Mouse (Mus musculus): Measurements from ENCODE around the gene Zfp87. TPM values are rescaled to one million over a fixed set of nuclear protein-coding genes. Genes with fewer than 3 reads are reported as not detected.

Zfp87 gene
- polyA plus RNA-seq (2015; fragmentation: Nextera tagmentation; extraction: Ambion mirVana): 36.8 and 39.6 TPM in 2 replicates

DNA sequence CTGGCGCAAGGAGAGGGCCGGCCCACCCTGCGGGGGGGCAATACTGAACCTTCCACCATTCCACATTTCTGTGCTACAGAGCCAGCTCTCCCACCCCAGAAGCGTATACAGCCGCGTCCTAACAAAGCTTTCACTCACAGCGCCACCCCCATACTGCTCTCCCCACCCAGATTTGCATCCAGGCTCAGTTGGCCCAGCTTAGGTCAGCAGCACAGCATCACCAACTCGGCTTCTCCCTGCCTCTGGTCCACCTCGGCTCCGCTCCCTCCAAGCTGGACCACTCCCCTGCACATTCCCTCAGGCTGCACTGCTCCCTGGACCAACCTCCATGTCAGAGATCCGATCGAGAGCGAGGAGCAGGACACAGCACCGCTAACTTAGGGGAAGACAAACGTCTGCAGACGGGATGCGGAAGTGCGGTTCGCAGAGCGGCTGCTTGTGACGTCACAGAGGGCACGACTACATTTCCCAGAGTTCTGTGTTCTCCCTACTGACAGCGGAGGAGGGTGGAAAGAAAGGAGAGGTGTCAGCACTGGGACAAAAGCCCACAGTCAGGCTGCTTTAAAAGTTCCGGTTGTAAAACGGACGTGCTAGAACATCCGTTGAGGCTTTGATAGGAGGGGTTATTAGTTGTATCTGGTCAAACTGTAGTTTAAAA is at the start of gene Zfp87, which contains the start of gene Gm26965:
TSS of gene Zfp87 (minus strand) at position 425 of the 658 bp plus-strand sequence.
TSS of gene Gm26965 (minus strand) at position 399 of the 658 bp plus-strand sequence.
- Histone ChIP-seq H3K4me3 (peak within 1 kb of the TSS; percentile 78), H3K27me3 (replicated peaks) (no peaks in the 10 kb centered on the region), H3K9ac (peak within 1 kb of the TSS; percentile 79), H3K9me3 (no peaks in the 10 kb centered on the region), H3K4me1 (peaks cover 26% of the 10 kb centered on the region), H3K4me2 (peak within 1 kb of the TSS; percentile 95), H3K27ac (peak within 1 kb of the TSS; percentile 82), H3K36me3 (replicated peaks) (peaks cover 8% of the 10 kb centered on the region; the same call in 1 of the 2 replicates)
- under 1% methylated on average over 27 of the region's 27 CpGs for WGBS
- peak; percentile 99 for ATAC-seq (replicated peaks)

DNA sequence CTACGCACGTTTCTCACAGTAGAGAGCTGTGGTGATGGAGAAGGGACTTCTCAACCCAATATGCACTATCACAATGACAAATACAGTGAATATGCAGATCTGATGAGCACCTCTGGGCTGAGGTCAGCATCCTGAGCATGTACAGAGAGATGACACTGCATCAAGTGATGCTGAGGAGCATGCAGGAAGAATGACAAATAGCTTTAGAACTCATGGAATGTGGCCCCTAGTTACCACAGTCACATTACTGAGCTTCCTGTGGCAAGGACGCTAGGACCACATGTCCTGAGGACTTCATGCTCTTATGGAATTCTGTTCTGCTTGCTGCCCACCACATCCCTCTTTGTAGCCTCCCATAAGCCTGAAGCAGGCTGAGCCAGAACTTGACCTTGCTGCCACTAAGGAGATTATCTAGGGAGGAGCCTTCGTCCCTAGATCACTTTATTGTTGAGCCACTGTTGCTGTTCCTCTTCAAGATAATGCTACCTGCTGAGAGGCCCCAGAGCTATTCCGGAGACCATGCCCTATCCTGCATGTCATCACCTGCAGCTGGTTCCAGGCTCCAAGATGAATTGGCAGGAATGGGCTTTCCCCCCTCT is 46.7 kb upstream of the Zfp87 start:
- whole genome bisulfite sequencing: 66% methylated on average over 5 of the region's 5 CpGs

DNA sequence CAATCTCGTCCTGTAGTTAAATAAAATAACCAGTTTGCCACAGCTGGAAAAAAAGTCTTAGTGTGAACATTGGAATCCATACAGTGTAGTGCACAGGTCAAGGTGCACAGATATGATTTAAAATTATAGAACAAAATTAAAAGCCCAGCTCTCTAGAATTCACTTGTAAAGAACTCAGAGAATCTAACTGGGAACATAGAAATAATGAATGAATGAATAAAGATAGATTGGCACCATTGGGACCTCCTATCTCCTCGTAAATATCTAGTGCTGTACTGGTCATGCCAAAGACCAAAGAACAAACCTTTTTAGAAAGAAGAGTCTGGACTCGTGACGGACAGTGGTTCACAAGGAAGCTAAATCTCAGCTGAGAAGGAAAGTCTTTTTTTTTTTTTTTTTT is 27.8 kb upstream of the Zfp87 start, which contains the start of gene Zfp748:
TSS of gene Zfp748 (minus strand) at position 101 of the 400 bp plus-strand sequence.
- H3K27me3 ChIP-seq (replicated peaks): no peaks in the 10 kb centered on the region
- no peaks in the 10 kb centered on the region for H3K9me3 ChIP-seq
- H3K4me2 ChIP-seq: peak within 1 kb of the TSS; percentile 73
- 73% methylated on average over 4 of the region's 4 CpGs for WGBS
- H3K36me3 ChIP-seq (replicated peaks): no peaks in the 10 kb centered on the region
- peaks cover 20% of the 10 kb centered on the region for H3K4me1 ChIP-seq
- H3K27ac ChIP-seq: peak within 1 kb of the TSS; percentile 85
- ATAC-seq (replicated peaks): peak; percentile 24; the same call in 1 of the 2 replicates
- peak within 1 kb of the TSS; percentile 69 for H3K9ac ChIP-seq
- peak within 1 kb of the TSS; percentile 64 for H3K4me3 ChIP-seq

More for the DNA sequence above, 46.7 kb upstream of the Zfp87 start:
- no peaks in the 10 kb centered on the region for H3K4me1 ChIP-seq
- no peak overlapping the region for H3K9ac ChIP-seq
- no peaks in the 10 kb centered on the region for H3K27me3 ChIP-seq (replicated peaks)
- ATAC-seq (replicated peaks): no peak
- no peak overlapping the region for H3K4me3 ChIP-seq
- H3K27ac ChIP-seq: no peak overlapping the region
- H3K4me2 ChIP-seq: no peak overlapping the region
- H3K9me3 ChIP-seq: no peaks in the 10 kb centered on the region
- H3K36me3 ChIP-seq (replicated peaks): no peaks in the 10 kb centered on the region

DNA sequence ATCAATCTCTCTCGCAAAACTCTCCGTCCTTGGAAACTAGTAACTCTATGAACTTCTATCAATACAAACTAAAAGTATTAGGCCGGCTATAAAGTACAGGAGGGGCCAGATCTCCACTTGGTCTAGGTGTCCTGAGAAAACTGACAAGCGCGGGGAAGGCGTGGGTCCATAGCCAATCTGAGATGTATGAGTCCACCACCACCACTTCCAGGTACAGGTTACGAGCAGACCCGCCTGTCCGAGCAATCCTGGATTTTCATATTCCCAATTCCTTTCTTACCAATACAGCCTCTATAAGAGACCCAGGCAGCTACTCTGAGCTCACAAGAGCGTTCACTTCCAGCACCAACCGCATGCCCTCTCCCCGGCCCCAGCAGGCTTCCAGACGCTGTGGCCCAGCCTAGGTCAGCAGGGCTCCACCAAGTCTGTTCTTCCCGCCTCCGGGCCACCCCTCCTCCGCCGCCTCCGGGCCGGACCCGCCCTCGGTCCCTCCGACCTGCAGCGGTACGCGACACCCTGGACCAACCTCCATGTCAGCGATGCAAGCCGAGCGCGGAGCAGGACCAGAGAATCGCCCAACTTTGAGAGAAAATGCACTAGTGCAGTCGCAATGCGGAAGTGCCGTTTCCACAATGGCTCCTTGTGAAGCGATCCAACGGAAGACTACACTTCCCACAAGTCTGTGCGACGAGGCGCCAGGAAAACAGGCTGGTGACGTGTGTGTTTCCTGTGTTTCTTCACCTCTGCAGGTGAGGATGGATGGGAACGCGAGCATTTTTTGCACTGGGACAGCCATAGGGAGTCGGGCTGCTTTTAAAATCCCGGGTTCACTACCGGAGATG is 26.7 kb upstream of the Zfp87 start:
- Histone ChIP-seq H3K4me3 (peak overlapping the region; percentile 64), H3K4me2 (peak overlapping the region; percentile 73), H3K36me3 (replicated peaks) (no peaks in the 10 kb centered on the region), H3K9ac (peak overlapping the region; percentile 69), H3K27me3 (replicated peaks) (no peaks in the 10 kb centered on the region), H3K9me3 (no peaks in the 10 kb centered on the region), H3K27ac (peak overlapping the region; percentile 85), H3K4me1 (peaks cover 20% of the 10 kb centered on the region)
- ATAC-seq (replicated peaks): peak; percentile 99
- under 1% methylated on average over 44 of the region's 44 CpGs for WGBS

DNA sequence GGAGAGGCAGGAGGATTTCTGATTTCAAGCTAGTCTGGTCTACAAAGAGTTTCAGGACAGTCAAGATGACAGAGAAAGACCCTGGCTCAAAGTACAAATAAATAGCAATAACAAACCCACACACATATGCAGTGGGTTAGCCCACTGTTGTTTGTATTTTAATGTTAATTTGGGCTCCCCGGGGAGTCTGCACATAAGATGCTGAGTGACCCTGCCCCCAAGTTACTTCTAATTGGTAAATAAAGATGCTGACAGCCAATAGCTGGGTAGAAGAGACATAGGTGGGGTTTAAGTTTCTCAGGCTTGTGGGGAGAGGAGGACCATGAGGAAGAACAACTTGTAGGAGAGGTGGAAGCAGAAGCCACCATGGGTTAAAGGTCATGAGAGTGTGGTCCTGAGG is 20.0 kb upstream of the Zfp87 start:
- H3K4me1 ChIP-seq: 0 out of 2 replicates have a peak, but pooled peaks cover under 1% of the 10 kb centered on the region
- H3K4me3 ChIP-seq: no peak overlapping the region
- H3K9ac ChIP-seq: no peak overlapping the region
- no peaks in the 10 kb centered on the region for H3K27me3 ChIP-seq (replicated peaks)
- WGBS: 89% methylated on average over 1 of the region's 1 CpGs
- no peak overlapping the region for H3K27ac ChIP-seq
- H3K4me2 ChIP-seq: no peak overlapping the region
- ATAC-seq (replicated peaks): no peak
- peaks cover 39% of the 10 kb centered on the region for H3K36me3 ChIP-seq (replicated peaks)
- H3K9me3 ChIP-seq: no peaks in the 10 kb centered on the region

DNA sequence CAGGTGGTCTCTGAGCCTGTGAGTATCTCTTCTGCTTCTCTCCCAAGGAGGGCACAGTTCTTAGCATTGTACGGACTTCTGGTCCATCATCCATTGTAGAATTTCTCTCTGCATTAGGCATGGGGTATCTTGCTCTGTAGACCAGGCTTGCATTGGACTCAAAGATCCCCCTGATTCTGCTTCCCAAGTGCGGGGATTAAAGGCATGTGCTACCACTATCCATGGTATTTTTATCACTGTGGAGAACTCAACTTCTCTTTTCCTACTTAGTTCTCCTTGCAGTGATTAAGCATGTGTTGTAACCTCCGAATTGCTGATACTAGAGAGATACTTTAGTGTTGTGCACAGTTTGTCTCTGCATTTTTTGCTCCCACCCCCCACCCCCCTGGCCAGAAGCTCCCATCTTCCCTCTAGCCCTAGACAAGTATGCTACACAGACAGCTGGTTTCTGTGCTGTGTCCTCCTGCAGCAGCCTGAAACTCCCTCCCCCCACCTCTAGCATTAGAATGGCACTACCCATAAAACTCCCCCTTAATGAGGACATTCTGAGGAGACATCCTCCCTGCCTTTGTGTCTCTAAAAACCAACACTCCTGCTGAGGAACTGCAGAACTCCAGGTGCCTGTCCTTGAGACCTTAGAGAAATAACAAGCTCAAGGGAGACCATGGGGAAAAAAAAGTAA is 1.2 kb upstream of the Zfp87 start:
- 70% methylated on average over 3 of the region's 3 CpGs for WGBS
- H3K27me3 ChIP-seq (replicated peaks): no peaks in the 10 kb centered on the region
- no peak overlapping the region for H3K9ac ChIP-seq
- H3K9me3 ChIP-seq: no peaks in the 10 kb centered on the region
- ATAC-seq (replicated peaks): no peak
- no peaks in the 10 kb centered on the region for H3K36me3 ChIP-seq (replicated peaks)
- no peak overlapping the region for H3K4me3 ChIP-seq
- no peak overlapping the region for H3K27ac ChIP-seq
- no peak overlapping the region for H3K4me2 ChIP-seq
- peaks cover 26% of the 10 kb centered on the region for H3K4me1 ChIP-seq

DNA sequence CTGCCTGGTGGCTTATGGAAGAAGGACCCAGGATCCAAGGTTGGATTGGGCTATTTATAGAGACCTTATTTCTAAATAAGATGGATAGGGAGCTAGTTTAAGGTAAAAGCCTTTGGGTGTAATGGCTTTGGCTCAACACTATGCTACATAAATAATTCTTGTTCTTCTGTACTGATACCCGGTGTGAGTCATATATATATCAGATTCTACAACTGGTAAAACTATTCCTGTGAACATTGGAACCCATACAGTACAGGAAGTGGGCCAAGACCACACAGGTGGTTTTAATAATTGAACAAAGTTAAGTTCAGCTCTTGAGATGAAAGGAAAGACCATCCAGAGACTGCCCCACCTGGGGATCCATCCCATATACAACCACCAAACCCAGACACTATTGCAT is 25.1 kb downstream of the Zfp87 start:
- Histone ChIP-seq H3K4me2 (no peak overlapping the region), H3K27me3 (replicated peaks) (0 out of 2 replicates have a peak, but pooled peaks cover 2% of the 10 kb centered on the region), H3K4me1 (peaks cover 9% of the 10 kb centered on the region), H3K27ac (peak overlapping the region; percentile 16; the same call in 1 of the 2 replicates), H3K4me3 (no peak overlapping the region), H3K36me3 (replicated peaks) (no peaks in the 10 kb centered on the region), H3K9me3 (no peaks in the 10 kb centered on the region), H3K9ac (no peak overlapping the region)
- 85% methylated on average over 1 of the region's 1 CpGs for WGBS
- peak; percentile 62 for ATAC-seq (replicated peaks)

DNA sequence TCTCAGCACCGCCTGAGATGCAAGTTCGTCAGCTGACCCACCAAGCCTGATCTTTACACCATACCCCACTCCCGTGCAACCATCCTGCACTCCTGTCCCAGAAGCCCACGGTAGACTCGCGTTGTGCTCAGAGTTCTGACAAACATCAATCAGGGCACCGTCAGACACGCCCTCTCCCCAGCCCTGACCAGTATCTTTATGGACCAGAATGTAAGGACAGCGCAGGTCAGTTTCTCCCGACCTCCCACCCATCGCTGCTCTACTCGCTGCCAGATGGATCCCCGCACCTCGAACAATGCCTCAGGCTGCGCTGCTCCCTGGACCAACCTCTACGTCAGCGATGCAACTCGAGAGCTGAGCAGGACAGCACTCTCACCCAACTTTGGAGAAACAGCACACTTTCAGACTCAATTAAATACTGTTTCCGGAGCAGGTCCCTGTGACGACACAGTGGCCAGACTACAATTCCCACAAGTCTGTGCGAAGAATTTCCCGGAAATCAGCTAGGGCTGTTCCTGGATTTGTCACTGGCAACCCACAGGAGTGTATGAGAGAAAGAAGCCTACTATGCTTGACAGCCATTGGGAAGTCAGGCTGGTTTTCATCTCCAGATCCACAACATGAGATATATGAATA is 25.8 kb downstream of the Zfp87 start, which contains the start of gene Zfp58:
TSS of gene Zfp58 (minus strand) at position 472 of the 636 bp plus-strand sequence.
- Histone ChIP-seq H3K27me3 (replicated peaks) (0 out of 2 replicates have a peak, but pooled peaks cover 2% of the 10 kb centered on the region), H3K9ac (peak within 1 kb of the TSS; percentile 53), H3K4me3 (peak within 1 kb of the TSS; percentile 74), H3K36me3 (replicated peaks) (peaks cover 2% of the 10 kb centered on the region), H3K27ac (peak within 1 kb of the TSS; percentile 16; the same call in 1 of the 2 replicates), H3K4me1 (peaks cover 9% of the 10 kb centered on the region), H3K4me2 (peak within 1 kb of the TSS; percentile 80), H3K9me3 (no peaks in the 10 kb centered on the region)
- peak; percentile 98 for ATAC-seq (replicated peaks)
- under 1% methylated on average over 22 of the region's 22 CpGs for WGBS

DNA sequence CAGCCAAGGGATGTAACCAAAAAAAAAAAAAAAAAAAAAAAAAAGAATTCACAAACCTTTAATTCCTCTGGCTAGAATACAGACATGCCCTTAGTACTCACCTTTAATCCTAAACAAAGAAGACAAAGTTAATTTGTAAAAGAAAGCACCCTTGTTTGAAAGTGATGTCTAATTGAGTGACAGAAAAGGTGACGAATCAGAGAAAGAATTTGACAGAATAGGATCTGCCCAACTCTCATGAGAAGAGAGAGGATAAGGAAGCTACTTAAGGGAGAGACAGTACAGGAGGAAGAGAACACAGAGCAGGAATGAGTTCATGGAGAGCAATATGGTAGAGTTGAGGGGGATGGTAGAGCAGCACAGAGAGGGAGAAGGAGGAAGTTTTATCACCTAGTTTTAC is 30.3 kb downstream of the Zfp87 start:
- no peak for ATAC-seq (replicated peaks)
- Histone ChIP-seq H3K9ac (no peak overlapping the region), H3K27ac (no peak overlapping the region), H3K36me3 (replicated peaks) (peaks cover 42% of the 10 kb centered on the region), H3K4me1 (peaks cover 9% of the 10 kb centered on the region), H3K27me3 (replicated peaks) (no peaks in the 10 kb centered on the region), H3K4me3 (no peak overlapping the region), H3K4me2 (no peak overlapping the region), H3K9me3 (peaks cover 14% of the 10 kb centered on the region)
- WGBS: 98% methylated on average over 1 of the region's 1 CpGs

DNA sequence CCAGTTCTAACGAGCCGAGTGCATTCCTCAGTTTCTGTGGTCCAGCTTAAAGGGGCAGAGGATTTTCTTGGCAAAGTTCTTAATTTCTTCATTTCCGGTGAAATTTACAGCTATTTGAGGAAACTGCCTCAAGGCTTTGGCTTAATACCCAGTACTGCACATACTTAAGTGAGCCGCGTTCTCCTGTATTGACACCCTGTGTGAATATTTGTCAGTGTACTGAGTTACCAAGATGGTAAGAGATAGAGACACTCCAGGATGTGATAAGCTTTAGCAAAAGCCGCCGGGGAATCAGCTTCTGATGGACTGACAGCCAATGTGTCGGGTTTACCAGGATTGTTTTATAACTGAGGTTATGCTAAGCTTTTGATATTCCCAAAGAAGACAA is 41.6 kb downstream of the Zfp87 start:
- Histone ChIP-seq H3K36me3 (replicated peaks) (peaks cover 11% of the 10 kb centered on the region; the same call in 1 of the 2 replicates), H3K27ac (peak overlapping the region; percentile 55; the same call in 1 of the 2 replicates), H3K9me3 (no peaks in the 10 kb centered on the region), H3K4me3 (peak overlapping the region; percentile 59), H3K9ac (peak overlapping the region; percentile 46), H3K4me2 (peak overlapping the region; percentile 61), H3K27me3 (replicated peaks) (no peaks in the 10 kb centered on the region), H3K4me1 (peaks cover 11% of the 10 kb centered on the region)
- whole genome bisulfite sequencing: 39% methylated on average over 8 of the region's 8 CpGs
- peak; percentile 79 for ATAC-seq (replicated peaks)
